Mouse (Mus musculus): ENCODE measurements around the gene Pex16.

DNA sequence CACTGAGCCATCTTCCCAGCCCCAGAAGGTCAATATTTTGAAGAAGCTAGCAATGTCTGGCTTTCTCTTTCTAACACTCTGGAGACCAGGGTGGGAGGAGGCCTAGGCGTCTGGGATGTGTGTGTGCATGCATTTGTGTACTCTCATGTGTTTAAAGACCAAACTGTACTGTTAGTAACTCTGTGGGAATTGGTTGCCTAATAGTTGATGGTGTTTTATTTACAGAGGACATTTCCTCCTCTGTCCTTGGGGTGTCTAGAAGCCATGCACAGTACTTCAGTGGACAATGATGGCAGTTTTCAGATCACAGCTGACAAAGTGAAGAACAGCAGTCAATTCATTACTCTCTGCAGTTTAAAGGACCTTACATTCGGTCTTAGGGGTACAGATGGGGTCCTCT lies 27.3 kb upstream of the Pex16 start:
- no peak for TF ChIP-seq CTCF (IDR thresholded peaks at IDR 0.05; ENCODE audit: control insufficient read depth, insufficient read depth, insufficient read length)
- TF ChIP-seq FOSL1 (IDR thresholded peaks at IDR 0.05; ENCODE audit: insufficient read depth, low read length, poor library complexity, severe bottlenecking): no peak

All from C2C12 (cell line).